Mouse (Mus musculus) neural tube, embryonic 11.5 days (tissue): ENCODE measurements around the gene Tppp3. TPM values are rescaled to one million over a fixed set of nuclear protein-coding genes. Genes with fewer than 3 reads are reported as not detected.

Experiments
- ATAC-seq: fragments of 200-750 bp; cut with Nextera tagmentation; 2 replicates; pipeline ENCODE4 v1.8.0; 2017; ENCODE audit warnings: moderate number of reproducible peaks, mild to moderate bottlenecking, moderate TSS enrichment, moderate library complexity; ENCODE audit not compliant: insufficient read depth, low FRiP score, low TSS enrichment
- DNase-seq: peaks from one replicate; pipeline ENCODE4 v3.0.0-alpha.2; 2015; ENCODE audit warnings: low spot score
- H3K27ac ChIP-seq: fragments of 300-500 bp; sonication (generic); 2 replicates; pipeline ENCODE4 v1.5.1; 2014; ENCODE audit warnings: low read depth, mild to moderate bottlenecking, low read length
- H3K27me3 ChIP-seq: fragments of 300-500 bp; sonication (generic); 2 replicates; pipeline ENCODE4 v1.6.1; 2014; ENCODE audit warnings: mild to moderate bottlenecking, low read length, mixed read lengths; ENCODE audit not compliant: control insufficient read depth, insufficient read depth
- H3K36me3 ChIP-seq: fragments of 300-500 bp; sonication (generic); 2 replicates; pipeline ENCODE4 v1.6.1; 2014; ENCODE audit warnings: mild to moderate bottlenecking, low read length, moderate library complexity, mixed read lengths; ENCODE audit not compliant: control insufficient read depth, insufficient read depth
- H3K4me1 ChIP-seq: fragments of 300-500 bp; sonication (generic); 2 replicates; pipeline ENCODE4 v1.6.1; 2014; ENCODE audit warnings: low read length, mixed read lengths; ENCODE audit not compliant: control insufficient read depth, insufficient read depth
- H3K4me2 ChIP-seq: fragments of 300-500 bp; sonication (generic); 2 replicates; pipeline ENCODE4 v1.6.1; 2014; ENCODE audit warnings: low read depth, mild to moderate bottlenecking, moderate library complexity
- H3K4me3 ChIP-seq: fragments of 300-500 bp; sonication (generic); 2 replicates; pipeline ENCODE4 v1.5.1; 2014; ENCODE audit warnings: low read depth, low read length
- H3K9ac ChIP-seq: fragments of 300-500 bp; sonication (generic); 2 replicates; pipeline ENCODE4 v1.6.1; 2014; ENCODE audit warnings: mild to moderate bottlenecking, low read length
- H3K9me3 ChIP-seq: fragments of 300-500 bp; sonication (generic); 2 replicates; pipeline ENCODE4 v1.6.1; 2016; ENCODE audit warnings: low read length; ENCODE audit not compliant: control insufficient read depth
- WGBS: fragments of 180-500 bp; shearing (Covaris S2); extraction: QIAGEN DNeasy Blood & Tissue Kit; methylation state at CpG from one replicate; pipeline ENCODE4 v1.1.7; 2014; 5-methylcytosine and 5-hydroxymethylcytosine counted together
- polyA plus RNA-seq: library from polyadenylated mRNA; unstranded; fragments of >200 nt; fragmentation: Nextera tagmentation; extraction: Ambion mirVana; gene quantifications from 2 replicates; pipeline ENCODE4 v1.2.1, GENCODE M21; 2014

The Tppp3 gene
- polyA plus RNA-seq, 1 experiment from 2014 or later, result 229 TPM

GRCm38 (mm10) chr8:105494566-105494965, 23.2 kb upstream of the Tppp3 start:
- H3K9ac ChIP-seq, result no peak overlapping the region
- no peak overlapping the region for H3K4me2 ChIP-seq
- DNase-seq, result no peak
- H3K4me1 ChIP-seq, result peaks cover 7% of the 10 kb centered on the region
- H3K9me3 ChIP-seq, result no peaks in the 10 kb centered on the region
- no peak overlapping the region for H3K27ac ChIP-seq
- no peak for ATAC-seq
- no peaks in the 10 kb centered on the region for H3K36me3 ChIP-seq
- 78% methylated on average over 3 of the region's 3 CpGs for WGBS
- H3K27me3 ChIP-seq, result no peaks in the 10 kb centered on the region
- no peak overlapping the region for H3K4me3 ChIP-seq

GRCm38 (mm10) chr8:105493495-105493894, 22.2 kb upstream of the Tppp3 start:
- WGBS, result 50% methylated on average over 3 of the region's 3 CpGs
- no peak for DNase-seq

GRCm38 (mm10) chr8:105489281-105489680, 18.0 kb upstream of the Tppp3 start:
- no peaks in the 10 kb centered on the region for H3K36me3 ChIP-seq
- no peak overlapping the region for H3K9ac ChIP-seq
- no peak for ATAC-seq
- H3K27ac ChIP-seq, result no peak overlapping the region
- H3K4me2 ChIP-seq, result no peak overlapping the region
- DNase-seq, result no peak
- H3K4me3 ChIP-seq, result no peak overlapping the region
- H3K27me3 ChIP-seq, result no peaks in the 10 kb centered on the region
- peaks cover 3% of the 10 kb centered on the region; the same call in 1 of the 2 replicates for H3K4me1 ChIP-seq
- H3K9me3 ChIP-seq, result no peaks in the 10 kb centered on the region
- WGBS, result 50% methylated on average over 1 of the region's 1 CpGs

More at GRCm38 (mm10) chr8:105493495-105493894, 22.2 kb upstream of the Tppp3 start:
- Histone ChIP-seq H3K4me2 (no peak overlapping the region), H3K27ac (no peak overlapping the region), H3K4me1 (peaks cover 7% of the 10 kb centered on the region), H3K9ac (no peak overlapping the region), H3K36me3 (no peaks in the 10 kb centered on the region), H3K9me3 (no peaks in the 10 kb centered on the region), H3K27me3 (no peaks in the 10 kb centered on the region), H3K4me3 (no peak overlapping the region)
- no peak for ATAC-seq

GRCm38 (mm10) chr8:105488082-105488481, 16.8 kb upstream of the Tppp3 start:
- Histone ChIP-seq H3K4me3 (no peak overlapping the region), H3K4me2 (no peak overlapping the region), H3K9me3 (no peaks in the 10 kb centered on the region), H3K27ac (no peak overlapping the region), H3K9ac (no peak overlapping the region), H3K27me3 (no peaks in the 10 kb centered on the region), H3K4me1 (peaks cover 7% of the 10 kb centered on the region), H3K36me3 (no peaks in the 10 kb centered on the region)
- 62% methylated on average over 3 of the region's 3 CpGs for WGBS
- no peak for ATAC-seq
- no peak for DNase-seq

GRCm38 (mm10) chr8:105484392-105484791, 13.1 kb upstream of the Tppp3 start:
- DNase-seq (peak; percentile 79), ATAC-seq (no peak; the same call in 1 of the 2 replicates)
- H3K4me3 ChIP-seq, result no peak overlapping the region
- H3K9ac ChIP-seq, result no peak overlapping the region
- H3K4me2 ChIP-seq, result no peak overlapping the region
- H3K27me3 ChIP-seq, result no peaks in the 10 kb centered on the region
- peaks cover 7% of the 10 kb centered on the region for H3K4me1 ChIP-seq
- WGBS, result 28% methylated on average over 2 of the region's 2 CpGs
- no peak overlapping the region for H3K27ac ChIP-seq
- H3K9me3 ChIP-seq, result no peaks in the 10 kb centered on the region
- H3K36me3 ChIP-seq, result no peaks in the 10 kb centered on the region

- Histone ChIP-seq H3K36me3 (no peaks in the 10 kb centered on the region), H3K27ac (no peak overlapping the region), H3K9me3 (no peaks in the 10 kb centered on the region), H3K27me3 (no peaks in the 10 kb centered on the region), H3K4me1 (peaks cover 7% of the 10 kb centered on the region), H3K9ac (no peak overlapping the region), H3K4me2 (no peak overlapping the region), H3K4me3 (no peak overlapping the region)
- 35% methylated on average over 3 of the region's 3 CpGs for WGBS
- DNase-seq, result no peak
- 0 out of 2 replicates have a peak, but pooled peaks have one; percentile 36 for ATAC-seq
Observed at GRCm38 (mm10) chr8:105484030-105484368, 12.7 kb upstream of the Tppp3 start.

- peak; percentile 48; the same call in 1 of the 2 replicates for ATAC-seq
- peak; percentile 66 for DNase-seq
- H3K9ac ChIP-seq, result no peak overlapping the region
Observed at GRCm38 (mm10) chr8:105483212-105484029, 12.1 kb upstream of the Tppp3 start.

GRCm38 (mm10) chr8:105482123-105482522, 10.8 kb upstream of the Tppp3 start:
- Histone ChIP-seq H3K9me3 (no peaks in the 10 kb centered on the region), H3K9ac (no peak overlapping the region), H3K4me1 (peaks cover 7% of the 10 kb centered on the region), H3K27me3 (no peaks in the 10 kb centered on the region), H3K4me2 (no peak overlapping the region), H3K4me3 (no peak overlapping the region), H3K36me3 (no peaks in the 10 kb centered on the region; the same call in 1 of the 2 replicates), H3K27ac (no peak overlapping the region)
- WGBS, result 79% methylated on average over 8 of the region's 8 CpGs
- DNase-seq (no peak), ATAC-seq (no peak)

More at GRCm38 (mm10) chr8:105483212-105484029, 12.1 kb upstream of the Tppp3 start:
- H3K27ac ChIP-seq, result no peak overlapping the region
- H3K27me3 ChIP-seq, result no peaks in the 10 kb centered on the region
- 32% methylated on average over 14 of the region's 14 CpGs for WGBS
- no peaks in the 10 kb centered on the region; the same call in 1 of the 2 replicates for H3K36me3 ChIP-seq
- H3K4me3 ChIP-seq, result no peak overlapping the region
- H3K4me1 ChIP-seq, result peaks cover 7% of the 10 kb centered on the region
- H3K4me2 ChIP-seq, result no peak overlapping the region
- H3K9me3 ChIP-seq, result no peaks in the 10 kb centered on the region

GRCm38 (mm10) chr8:105481453-105481852, 10.1 kb upstream of the Tppp3 start:
- Histone ChIP-seq H3K27ac (no peak overlapping the region), H3K9ac (no peak overlapping the region), H3K27me3 (no peaks in the 10 kb centered on the region), H3K36me3 (no peaks in the 10 kb centered on the region; the same call in 1 of the 2 replicates), H3K4me2 (no peak overlapping the region), H3K4me3 (no peak overlapping the region), H3K4me1 (peaks cover 7% of the 10 kb centered on the region), H3K9me3 (no peaks in the 10 kb centered on the region)
- WGBS, result 69% methylated on average over 6 of the region's 6 CpGs
- peak; percentile 66 for DNase-seq
- no peak for ATAC-seq
